Mouse (Mus musculus): ENCODE measurements around the gene Clec2d. TPM values are rescaled to one million over a fixed set of nuclear protein-coding genes. Genes with fewer than 3 reads are reported as not detected.

The Clec2d gene
- polyA plus RNA-seq, 1 experiment from 2014 or later, result 2.0 TPM

GRCm38 (mm10) chr6:129204838-129205237, 24.4 kb downstream of the Clec2d start:
- no peaks in the 10 kb centered on the region for H3K36me3 ChIP-seq (ENCODE audit: control insufficient read depth, insufficient read depth, low read length)
- ATAC-seq (ENCODE audit: low read depth), result no peak
- 84% methylated on average over 3 of the region's 3 CpGs for WGBS
- no peak overlapping the region for H3K27ac ChIP-seq (ENCODE audit: low read length)
- no peaks in the 10 kb centered on the region for H3K9me3 ChIP-seq (ENCODE audit: control insufficient read depth, low read length)
- no peaks in the 10 kb centered on the region for H3K27me3 ChIP-seq (ENCODE audit: control insufficient read depth, insufficient read depth, low read depth, low read length)
- H3K9ac ChIP-seq (ENCODE audit: low read length), result no peak overlapping the region
- H3K4me3 ChIP-seq (ENCODE audit: low read length), result no peak overlapping the region
- H3K4me1 ChIP-seq (replicated peaks; ENCODE audit: control insufficient read depth, insufficient read depth, low read length), result no peaks in the 10 kb centered on the region
- no peak overlapping the region for H3K4me2 ChIP-seq (ENCODE audit: low read depth, low read length)

GRCm38 (mm10) chr6:129208891-129209519, 28.6 kb downstream of the Clec2d start:
- Histone ChIP-seq H3K4me3 (ENCODE audit: low read length) (no peak overlapping the region), H3K9ac (ENCODE audit: low read length) (no peak overlapping the region), H3K9me3 (ENCODE audit: control insufficient read depth, low read length) (no peaks in the 10 kb centered on the region), H3K4me1 (replicated peaks; ENCODE audit: control insufficient read depth, insufficient read depth, low read length) (0 out of 2 replicates have a peak, but pooled peaks cover 5% of the 10 kb centered on the region), H3K36me3 (ENCODE audit: control insufficient read depth, insufficient read depth, low read length) (no peaks in the 10 kb centered on the region), H3K4me2 (ENCODE audit: low read depth, low read length) (no peak overlapping the region), H3K27me3 (ENCODE audit: control insufficient read depth, insufficient read depth, low read depth, low read length) (no peaks in the 10 kb centered on the region), H3K27ac (ENCODE audit: low read length) (no peak overlapping the region)
- ATAC-seq (ENCODE audit: low read depth), result no peak
- WGBS, result 85% methylated on average over 5 of the region's 5 CpGs

GRCm38 (mm10) chr6:129209785-129210446, 29.5 kb downstream of the Clec2d start:
- 84% methylated on average over 1 of the region's 1 CpGs for WGBS
- Histone ChIP-seq H3K4me3 (ENCODE audit: low read length) (no peak overlapping the region), H3K9ac (ENCODE audit: low read length) (no peak overlapping the region), H3K27me3 (ENCODE audit: control insufficient read depth, insufficient read depth, low read depth, low read length) (no peaks in the 10 kb centered on the region), H3K9me3 (ENCODE audit: control insufficient read depth, low read length) (no peaks in the 10 kb centered on the region), H3K27ac (ENCODE audit: low read length) (no peak overlapping the region), H3K4me1 (replicated peaks; ENCODE audit: control insufficient read depth, insufficient read depth, low read length) (0 out of 2 replicates have a peak, but pooled peaks cover 5% of the 10 kb centered on the region), H3K36me3 (ENCODE audit: control insufficient read depth, insufficient read depth, low read length) (no peaks in the 10 kb centered on the region), H3K4me2 (ENCODE audit: low read depth, low read length) (no peak overlapping the region)
- no peak for ATAC-seq (ENCODE audit: low read depth)

- WGBS, result 72% methylated on average over 4 of the region's 4 CpGs
- H3K27me3 ChIP-seq (ENCODE audit: control insufficient read depth, insufficient read depth, low read depth, low read length), result no peaks in the 10 kb centered on the region
- H3K36me3 ChIP-seq (ENCODE audit: control insufficient read depth, insufficient read depth, low read length), result no peaks in the 10 kb centered on the region
- H3K4me3 ChIP-seq (ENCODE audit: low read length), result no peak overlapping the region
- peaks cover 7% of the 10 kb centered on the region for H3K4me1 ChIP-seq (replicated peaks; ENCODE audit: control insufficient read depth, insufficient read depth, low read length)
- H3K27ac ChIP-seq (ENCODE audit: low read length), result no peak overlapping the region
- no peaks in the 10 kb centered on the region for H3K9me3 ChIP-seq (ENCODE audit: control insufficient read depth, low read length)
- no peak overlapping the region for H3K4me2 ChIP-seq (ENCODE audit: low read depth, low read length)
- no peak overlapping the region for H3K9ac ChIP-seq (ENCODE audit: low read length)
- no peak for ATAC-seq (ENCODE audit: low read depth)
These were observed 30.0 kb downstream of the Clec2d start for GRCm38 (mm10) chr6:129210447-129210790.

- Histone ChIP-seq H3K27me3 (ENCODE audit: control insufficient read depth, insufficient read depth, low read depth, low read length) (no peaks in the 10 kb centered on the region), H3K27ac (ENCODE audit: low read length) (no peak overlapping the region), H3K4me3 (ENCODE audit: low read length) (no peak overlapping the region), H3K9me3 (ENCODE audit: control insufficient read depth, low read length) (no peaks in the 10 kb centered on the region), H3K4me1 (replicated peaks; ENCODE audit: control insufficient read depth, insufficient read depth, low read length) (peaks cover 10% of the 10 kb centered on the region), H3K4me2 (ENCODE audit: low read depth, low read length) (no peak overlapping the region), H3K9ac (ENCODE audit: low read length) (no peak overlapping the region), H3K36me3 (ENCODE audit: control insufficient read depth, insufficient read depth, low read length) (no peaks in the 10 kb centered on the region)
- ATAC-seq (ENCODE audit: low read depth), result no peak
These were observed 32.2 kb downstream of the Clec2d start for GRCm38 (mm10) chr6:129212421-129213195.

GRCm38 (mm10) chr6:129213497-129213896, 33.1 kb downstream of the Clec2d start:
- 0 out of 2 replicates have a peak, but pooled peaks have one; percentile 56 for ATAC-seq (ENCODE audit: low read depth)
- H3K27ac ChIP-seq (ENCODE audit: low read length), result no peak overlapping the region

GRCm38 (mm10) chr6:129214263-129214662, 33.8 kb downstream of the Clec2d start:
- Histone ChIP-seq H3K9me3 (ENCODE audit: control insufficient read depth, low read length) (no peaks in the 10 kb centered on the region), H3K36me3 (ENCODE audit: control insufficient read depth, insufficient read depth, low read length) (no peaks in the 10 kb centered on the region), H3K4me2 (ENCODE audit: low read depth, low read length) (no peak overlapping the region), H3K27ac (ENCODE audit: low read length) (peak overlapping the region; percentile 1; the same call in 1 of the 2 replicates), H3K4me3 (ENCODE audit: low read length) (no peak overlapping the region), H3K9ac (ENCODE audit: low read length) (no peak overlapping the region), H3K4me1 (replicated peaks; ENCODE audit: control insufficient read depth, insufficient read depth, low read length) (peaks cover 10% of the 10 kb centered on the region), H3K27me3 (ENCODE audit: control insufficient read depth, insufficient read depth, low read depth, low read length) (no peaks in the 10 kb centered on the region)
- no peak for ATAC-seq (ENCODE audit: low read depth)
- 83% methylated on average over 2 of the region's 2 CpGs for whole genome bisulfite sequencing

More at GRCm38 (mm10) chr6:129213497-129213896, 33.1 kb downstream of the Clec2d start:
- H3K4me2 ChIP-seq (ENCODE audit: low read depth, low read length), result no peak overlapping the region
- H3K27me3 ChIP-seq (ENCODE audit: control insufficient read depth, insufficient read depth, low read depth, low read length), result no peaks in the 10 kb centered on the region
- H3K36me3 ChIP-seq (ENCODE audit: control insufficient read depth, insufficient read depth, low read length), result no peaks in the 10 kb centered on the region
- H3K9me3 ChIP-seq (ENCODE audit: control insufficient read depth, low read length), result no peaks in the 10 kb centered on the region
- H3K4me1 ChIP-seq (replicated peaks; ENCODE audit: control insufficient read depth, insufficient read depth, low read length), result peaks cover 10% of the 10 kb centered on the region
- no peak overlapping the region for H3K4me3 ChIP-seq (ENCODE audit: low read length)
- 43% methylated on average over 1 of the region's 1 CpGs for WGBS
- H3K9ac ChIP-seq (ENCODE audit: low read length), result no peak overlapping the region

- no peaks in the 10 kb centered on the region for H3K9me3 ChIP-seq (ENCODE audit: control insufficient read depth, low read length)
- peak overlapping the region; percentile 34 for H3K27ac ChIP-seq (ENCODE audit: low read length)
- peaks cover 10% of the 10 kb centered on the region for H3K4me1 ChIP-seq (replicated peaks; ENCODE audit: control insufficient read depth, insufficient read depth, low read length)
- H3K9ac ChIP-seq (ENCODE audit: low read length), result no peak overlapping the region
- no peaks in the 10 kb centered on the region for H3K27me3 ChIP-seq (ENCODE audit: control insufficient read depth, insufficient read depth, low read depth, low read length)
- no peak overlapping the region for H3K4me3 ChIP-seq (ENCODE audit: low read length)
- no peaks in the 10 kb centered on the region for H3K36me3 ChIP-seq (ENCODE audit: control insufficient read depth, insufficient read depth, low read length)
- 63% methylated on average over 2 of the region's 2 CpGs for WGBS
- no peak overlapping the region for H3K4me2 ChIP-seq (ENCODE audit: low read depth, low read length)
- no peak for ATAC-seq (ENCODE audit: low read depth)
These were observed 34.6 kb downstream of the Clec2d start for GRCm38 (mm10) chr6:129215053-129215452.

- H3K27ac ChIP-seq (ENCODE audit: low read length), result peak overlapping the region; percentile 34
These were observed 35.6 kb downstream of the Clec2d start for GRCm38 (mm10) chr6:129215886-129216637.

More at GRCm38 (mm10) chr6:129215886-129216637, 35.6 kb downstream of the Clec2d start:
- Histone ChIP-seq H3K4me1 (replicated peaks; ENCODE audit: control insufficient read depth, insufficient read depth, low read length) (peaks cover 10% of the 10 kb centered on the region), H3K4me3 (ENCODE audit: low read length) (no peak overlapping the region), H3K9me3 (ENCODE audit: control insufficient read depth, low read length) (no peaks in the 10 kb centered on the region), H3K36me3 (ENCODE audit: control insufficient read depth, insufficient read depth, low read length) (no peaks in the 10 kb centered on the region), H3K4me2 (ENCODE audit: low read depth, low read length) (no peak overlapping the region), H3K9ac (ENCODE audit: low read length) (no peak overlapping the region), H3K27me3 (ENCODE audit: control insufficient read depth, insufficient read depth, low read depth, low read length) (no peaks in the 10 kb centered on the region)
- WGBS, result 49% methylated on average over 7 of the region's 7 CpGs
- peak; percentile 79 for ATAC-seq (ENCODE audit: low read depth)

All from lung, embryonic 16.5 days (tissue).